Mouse (Mus musculus) monocyte, adult 5-6 weeks (primary cell): ENCODE results near the gene Hdac5. TPM values are rescaled to one million over a fixed set of nuclear protein-coding genes. Genes with fewer than 3 reads are reported as not detected.

Experiments
- ATAC-seq: fragments of 153-309, 156-312 bp; replicated peaks from 2 replicates; pipeline ENCODE4 v1.8.0; 2017; ENCODE audit warnings: mild to moderate bottlenecking; ENCODE audit not compliant: low TSS enrichment, insufficient number of reproducible peaks, severe bottlenecking, poor library complexity, low FRiP score
- total RNA-seq: library from RNA; stranded (forward); fragments of 200-1000, 200-491, 200-594 nt; gene quantifications from 3 replicates; pipeline ENCODE4 v1.2.3, GENCODE M21; 2017

The Hdac5 gene
- total RNA-seq, 1 experiment from 2014 or later: 46.5 TPM

DNA sequence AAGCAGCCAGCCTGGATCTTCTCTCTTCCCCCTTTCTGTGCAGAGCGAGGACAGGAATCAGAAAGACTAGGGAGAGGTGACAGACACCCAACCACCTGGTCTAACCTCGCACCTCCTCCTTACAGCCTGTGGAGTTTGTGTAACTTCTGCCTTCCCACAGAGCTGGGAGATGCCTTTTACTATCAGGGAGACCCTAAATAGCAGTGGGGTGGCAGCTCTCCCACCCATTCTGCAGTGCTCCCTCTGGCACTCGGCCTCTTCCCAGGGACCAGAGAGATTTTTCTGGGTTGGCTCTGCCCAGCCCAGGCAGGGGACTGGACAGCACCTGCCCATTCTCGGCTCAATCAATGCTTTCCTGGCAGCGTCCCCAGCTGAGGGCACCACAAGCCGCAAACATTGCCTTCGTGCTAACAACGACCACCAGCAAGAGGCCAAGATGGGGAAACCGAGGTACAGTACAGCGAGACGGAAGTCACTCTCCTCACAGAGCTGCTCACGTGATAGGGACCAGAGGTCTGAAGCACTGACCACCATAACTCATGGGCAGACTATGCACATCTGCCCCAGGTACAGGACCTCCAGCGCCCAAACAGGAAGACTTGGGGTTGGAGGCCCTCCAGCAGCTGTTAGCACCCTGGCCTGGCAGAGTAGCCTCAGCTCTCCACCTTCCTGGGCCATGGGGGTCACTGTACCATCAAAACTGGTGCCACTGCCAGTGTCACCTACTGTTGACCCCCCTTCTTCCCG, 10.5 kb downstream of the Hdac5 start:
- no peak for ATAC-seq

DNA sequence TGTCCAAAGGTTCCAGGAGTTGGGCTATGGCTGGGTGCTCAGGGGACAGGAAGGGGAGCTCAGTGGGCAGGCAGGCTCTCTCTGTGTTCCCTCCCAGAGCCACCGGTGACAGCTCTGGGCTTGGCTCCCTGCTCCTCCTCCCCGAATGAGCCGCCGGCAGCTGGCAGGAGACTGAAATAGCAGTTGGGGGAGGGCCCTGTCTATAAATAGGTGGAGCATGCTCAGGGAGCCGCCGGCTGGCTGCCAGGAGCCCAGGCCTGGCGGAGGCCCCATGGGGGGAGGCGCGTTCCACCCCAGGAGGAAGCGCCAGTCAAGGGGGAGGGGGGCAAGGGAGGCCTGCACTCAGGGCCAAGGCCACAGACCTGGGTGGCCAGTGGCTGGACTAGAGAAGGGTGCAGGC, 11.2 kb downstream of the Hdac5 start:
- peak; percentile 88 for ATAC-seq

DNA sequence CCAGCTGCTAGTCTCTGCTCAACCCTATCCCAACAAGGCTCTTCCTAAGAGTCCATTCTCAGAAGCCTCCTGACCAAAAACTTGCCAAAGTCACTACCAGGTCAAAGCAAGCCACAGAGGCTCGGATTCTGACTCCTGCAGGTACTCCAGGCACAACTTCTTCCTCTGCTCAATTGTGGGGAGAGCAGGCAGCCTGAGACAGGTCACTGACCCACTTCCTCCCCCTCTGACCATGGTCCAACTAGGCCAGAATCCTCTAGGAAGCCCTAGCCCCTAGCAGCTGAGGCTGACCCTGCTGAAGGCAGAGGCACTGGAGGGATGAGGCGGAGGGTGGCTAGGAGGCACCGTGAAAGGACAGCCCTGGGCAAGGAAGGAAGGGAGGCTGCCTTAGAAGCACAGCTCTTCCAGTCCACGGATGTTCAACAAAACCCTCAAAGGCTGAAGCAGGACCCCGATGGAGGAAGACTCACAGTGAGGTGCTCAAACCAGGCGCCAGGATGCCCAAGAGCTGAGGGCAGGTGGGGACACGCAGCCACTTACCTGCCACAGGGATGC, 12.0 kb downstream of the Hdac5 start:
- no peak for ATAC-seq

DNA sequence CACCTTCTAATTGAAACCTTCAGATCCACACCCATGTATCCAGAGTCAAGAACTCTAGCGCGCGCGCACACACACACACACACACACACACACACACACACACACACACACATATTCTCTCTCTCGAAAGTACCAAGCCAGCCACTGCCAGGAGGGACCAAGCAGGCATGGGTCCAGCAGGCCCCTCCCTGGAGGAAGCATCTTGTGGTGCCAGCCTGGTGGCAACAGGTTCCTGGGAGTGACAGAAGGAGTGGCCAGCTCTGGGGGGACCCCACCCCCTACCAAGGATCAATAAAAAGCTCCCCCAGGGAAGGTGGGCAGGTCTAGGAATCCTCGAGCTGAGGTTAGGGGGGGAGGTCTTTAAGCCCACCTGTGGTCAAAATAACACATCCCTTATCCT, 12.6 kb downstream of the Hdac5 start:
- ATAC-seq: no peak

DNA sequence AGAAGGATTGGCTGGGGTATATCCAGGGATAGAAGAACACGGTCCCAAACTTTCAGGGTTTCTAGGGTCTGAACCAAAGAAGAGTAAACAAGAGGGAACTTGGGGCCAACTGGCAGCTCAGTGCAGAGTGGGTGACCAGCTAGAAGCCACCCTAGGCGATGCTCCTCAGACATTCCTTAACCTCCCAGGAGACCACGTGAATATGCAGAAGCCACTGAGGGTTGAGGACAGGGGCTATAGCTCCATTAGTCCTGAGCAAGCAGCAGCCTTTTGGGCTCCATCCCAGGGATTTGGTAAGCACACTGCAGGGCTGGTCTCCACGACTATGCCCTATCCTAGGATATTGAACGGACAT, 13.1 kb downstream of the Hdac5 start:
- ATAC-seq: no peak

DNA sequence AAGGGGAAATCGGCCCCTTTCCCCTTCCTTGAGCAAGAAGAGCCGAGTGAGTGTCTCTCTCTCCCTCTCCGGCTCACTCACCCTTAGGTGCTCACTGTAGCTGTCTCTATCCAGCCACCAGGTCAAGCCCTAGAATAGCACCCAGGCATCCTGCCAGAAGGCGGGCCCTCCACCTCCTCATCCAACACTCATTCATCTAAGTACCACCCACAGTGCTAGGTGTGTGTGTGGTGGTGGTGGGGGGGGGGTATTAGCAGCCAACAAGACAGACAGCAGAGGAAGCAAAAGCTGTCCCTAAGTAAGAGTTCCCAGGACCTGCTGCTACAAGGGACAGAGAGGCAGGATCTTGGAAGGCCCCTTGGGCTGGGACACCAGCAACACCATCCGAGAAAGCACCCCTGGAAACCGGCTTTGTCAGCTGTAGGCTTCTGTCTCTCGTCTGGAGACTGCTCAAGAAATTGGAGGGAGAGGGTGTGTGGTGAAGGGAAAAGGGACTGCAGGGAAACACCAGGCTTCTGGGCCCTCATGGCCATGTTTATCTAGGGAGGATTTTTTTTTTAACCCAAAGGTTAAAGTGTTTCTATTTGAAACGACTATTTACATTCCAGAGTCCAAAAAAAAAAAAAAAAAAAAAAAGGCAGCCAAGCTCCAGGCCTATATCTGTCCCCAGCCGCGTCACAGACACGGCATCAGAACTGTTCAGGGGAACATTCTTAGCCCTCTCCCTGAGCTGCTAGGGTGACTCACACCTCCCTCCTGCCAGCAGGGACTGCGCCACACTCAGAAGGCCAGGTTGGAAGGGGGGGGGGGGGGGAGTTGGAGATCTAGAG, 13.7 kb downstream of the Hdac5 start:
- no peak for ATAC-seq

DNA sequence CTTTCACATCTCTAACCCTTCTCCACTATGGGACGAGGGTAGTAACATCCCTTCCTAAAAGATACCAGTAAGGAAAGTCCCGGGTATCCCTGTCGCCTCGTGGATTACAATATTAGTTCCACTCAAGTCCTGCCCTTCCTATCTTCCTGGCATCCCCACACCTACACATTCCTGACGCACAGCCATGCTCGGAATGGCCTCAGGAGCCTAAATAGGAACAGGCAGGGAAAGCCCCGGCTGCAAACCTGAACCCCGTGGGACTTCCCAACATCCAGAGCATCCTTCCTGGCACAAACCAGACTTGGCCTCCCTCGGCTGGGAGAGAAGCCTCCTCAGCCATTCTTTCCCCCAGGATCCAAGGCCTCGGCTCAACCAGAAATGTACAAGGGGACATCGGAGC, 14.5 kb downstream of the Hdac5 start:
- ATAC-seq: no peak

DNA sequence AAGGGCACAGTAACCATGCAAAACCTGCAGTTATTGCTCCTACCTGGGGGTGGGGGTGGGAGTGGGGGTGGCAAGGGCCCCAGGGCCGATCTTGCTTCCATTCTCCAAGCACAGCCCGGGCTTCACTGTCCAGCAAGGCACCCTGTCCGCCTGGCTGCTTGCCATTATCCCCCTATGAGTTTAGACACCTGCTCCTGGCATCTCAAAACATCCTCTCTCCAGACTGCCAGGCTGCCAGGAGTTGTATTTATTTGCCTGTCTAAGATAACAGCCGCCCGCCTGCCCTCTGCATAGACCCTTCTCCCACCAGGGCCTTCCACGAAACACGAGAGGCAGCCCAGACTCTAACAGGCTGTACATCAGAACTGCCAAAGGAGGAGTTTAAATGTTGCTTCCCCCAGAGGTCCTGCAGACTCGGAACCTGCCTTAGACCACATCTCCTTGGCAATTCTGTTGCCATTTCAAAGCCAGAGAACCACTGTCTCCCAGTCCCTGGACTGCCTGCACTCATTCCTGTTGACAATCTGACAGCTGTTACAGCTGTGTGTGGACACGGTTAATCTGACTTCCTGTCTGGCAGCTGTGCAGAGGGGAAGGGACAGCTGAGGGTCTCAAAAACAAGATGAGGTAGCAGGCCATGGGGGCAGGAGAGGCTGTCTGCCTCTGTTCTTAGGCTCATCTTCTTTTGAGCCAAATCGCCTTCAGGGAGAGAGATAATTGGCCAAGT, 15.4 kb downstream of the Hdac5 start:
- no peak for ATAC-seq

DNA sequence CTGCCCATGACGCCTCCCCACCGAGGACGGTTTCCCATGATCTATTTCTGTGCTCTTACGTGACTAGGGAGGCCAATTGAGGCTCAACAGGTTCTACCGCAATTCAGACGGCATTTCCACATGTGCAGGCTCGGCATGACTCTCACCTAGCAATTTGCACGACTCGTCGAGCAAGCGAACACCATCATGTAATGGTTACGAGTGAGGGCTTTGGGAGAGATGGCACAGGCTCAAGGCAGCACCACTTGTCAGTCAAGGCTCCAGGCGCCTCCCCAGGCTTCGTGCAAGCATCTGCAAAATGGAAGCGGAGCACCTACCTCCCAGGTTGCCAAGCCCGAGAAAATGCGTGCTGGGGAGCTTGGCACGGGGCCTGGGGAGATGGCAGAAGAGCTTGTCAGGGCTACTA, 18.0 kb downstream of the Hdac5 start:
- no peak for ATAC-seq

DNA sequence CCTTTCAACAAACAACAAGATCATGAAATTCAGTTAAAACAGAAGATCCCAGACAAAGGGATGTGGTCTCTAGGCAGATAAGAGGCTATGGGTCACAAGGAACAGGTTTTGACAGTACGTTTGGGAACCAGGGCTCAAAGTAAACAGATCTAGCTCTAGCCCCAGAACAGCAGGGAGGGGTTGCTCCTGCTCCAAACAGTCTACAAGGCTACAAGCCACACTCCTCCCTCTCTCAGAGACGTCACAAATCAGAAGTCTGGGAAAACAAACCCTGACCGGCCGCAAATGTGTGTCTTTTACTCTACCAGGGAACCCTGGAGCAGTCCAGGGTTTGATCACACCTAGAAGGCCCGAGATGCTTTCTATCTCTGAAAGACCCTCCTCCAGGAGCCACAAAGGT, 19.0 kb downstream of the Hdac5 start:
- ATAC-seq: no peak

DNA sequence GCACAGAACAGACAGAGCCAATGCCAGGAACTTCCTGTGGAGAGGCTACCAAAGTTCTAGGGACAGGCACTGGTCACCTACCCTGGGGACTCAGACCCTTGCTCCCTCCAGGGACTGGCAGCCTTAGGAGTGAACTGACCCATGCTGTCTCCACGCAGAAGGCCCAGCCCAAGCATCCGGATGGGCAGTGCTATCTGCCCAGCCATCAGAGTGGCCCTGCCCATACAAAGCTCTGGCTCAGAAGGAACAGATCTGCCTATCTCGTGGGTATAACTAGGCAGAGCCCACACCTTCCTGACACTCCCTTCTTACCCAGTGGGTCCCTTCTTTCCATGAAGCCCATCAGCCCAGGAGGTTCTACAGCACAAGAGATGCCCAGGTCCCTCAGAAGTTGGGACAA, 19.8 kb downstream of the Hdac5 start:
- ATAC-seq: no peak

DNA sequence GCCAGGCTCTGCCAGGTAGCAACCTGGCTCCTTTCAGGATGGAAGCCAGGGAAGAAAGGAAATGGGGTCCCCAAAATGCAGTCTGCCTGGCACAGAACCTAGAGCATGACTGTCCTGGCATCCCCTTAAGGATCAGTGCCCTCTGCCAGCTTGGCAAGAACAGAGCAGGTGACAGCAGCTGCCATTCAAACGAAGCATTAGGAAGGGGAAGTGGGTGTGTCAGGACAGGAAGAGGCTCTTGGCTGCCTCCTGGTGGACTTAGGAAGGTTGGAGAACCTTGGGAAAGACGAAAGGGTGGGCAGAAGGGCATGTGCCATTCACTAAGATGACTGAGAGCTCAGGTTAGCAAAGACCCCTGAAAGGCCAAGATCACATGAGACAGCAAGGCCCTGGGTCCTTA, 20.2 kb downstream of the Hdac5 start:
- peak; percentile 83 for ATAC-seq

DNA sequence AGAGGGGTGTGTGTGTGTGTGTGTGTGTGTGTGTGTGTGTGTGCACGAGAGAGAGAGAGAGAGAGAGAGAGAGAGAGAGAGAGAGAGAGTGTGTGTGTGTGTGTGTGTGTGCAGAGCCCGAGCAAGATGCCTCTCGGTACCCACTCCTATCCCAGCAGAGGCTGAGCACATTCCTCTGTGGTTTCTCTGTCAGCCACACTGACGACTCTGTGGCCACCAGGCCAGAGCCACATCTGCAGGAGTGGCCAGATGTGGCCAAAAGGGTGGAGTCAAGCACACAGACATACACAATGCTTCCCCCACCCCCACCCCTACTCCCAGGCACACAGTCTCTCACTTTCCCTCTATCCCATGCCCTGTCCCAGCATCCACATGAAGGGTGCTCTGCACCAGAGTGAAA, 21.1 kb downstream of the Hdac5 start:
- ATAC-seq: no peak

DNA sequence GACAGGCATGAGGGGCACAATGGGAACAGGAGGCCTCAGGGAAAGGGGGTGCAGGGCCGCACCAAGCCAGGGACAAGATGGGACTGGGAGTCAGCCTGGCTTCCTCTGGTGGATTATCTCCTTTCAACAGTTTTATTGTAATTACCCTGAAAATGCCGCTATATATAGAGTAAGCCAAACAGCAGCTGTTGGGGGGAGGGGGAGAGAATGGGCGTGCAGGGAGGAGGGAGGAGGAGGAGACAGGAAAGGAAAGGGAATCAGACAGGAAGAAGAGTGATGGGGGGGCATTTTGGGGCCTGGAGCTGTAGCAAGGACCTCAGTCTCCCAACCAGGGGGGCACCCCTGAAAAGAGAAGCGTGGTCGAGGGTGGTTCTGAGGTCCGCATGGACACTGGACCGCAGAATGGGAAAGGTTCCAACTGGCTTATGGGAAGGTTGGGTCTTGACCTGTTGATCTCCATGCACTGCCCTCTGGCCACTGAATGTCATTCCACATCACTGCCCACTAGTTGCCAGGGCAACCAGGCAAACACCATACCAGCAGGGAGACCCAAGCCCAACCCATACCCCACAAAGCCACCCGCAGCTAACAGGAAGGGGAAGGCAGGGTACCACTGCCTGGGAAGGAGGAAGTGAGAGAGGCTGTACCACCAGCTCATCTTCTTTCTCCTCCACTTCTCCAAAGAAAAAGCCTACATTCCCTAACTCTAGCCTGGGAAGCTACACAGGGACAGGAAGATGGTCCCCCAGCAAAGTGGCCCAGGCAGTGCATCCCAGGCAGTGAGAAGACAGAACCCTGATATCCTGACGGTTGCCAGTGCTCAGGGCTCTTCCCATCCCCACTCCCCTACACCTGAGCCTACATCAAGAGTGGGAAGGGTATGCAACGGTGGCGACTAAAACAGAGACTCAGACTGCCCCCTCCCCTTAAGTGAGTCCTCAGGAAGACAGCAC, 21.9 kb downstream of the Hdac5 start:
- ATAC-seq: no peak; the same call in 1 of the 2 replicates

DNA sequence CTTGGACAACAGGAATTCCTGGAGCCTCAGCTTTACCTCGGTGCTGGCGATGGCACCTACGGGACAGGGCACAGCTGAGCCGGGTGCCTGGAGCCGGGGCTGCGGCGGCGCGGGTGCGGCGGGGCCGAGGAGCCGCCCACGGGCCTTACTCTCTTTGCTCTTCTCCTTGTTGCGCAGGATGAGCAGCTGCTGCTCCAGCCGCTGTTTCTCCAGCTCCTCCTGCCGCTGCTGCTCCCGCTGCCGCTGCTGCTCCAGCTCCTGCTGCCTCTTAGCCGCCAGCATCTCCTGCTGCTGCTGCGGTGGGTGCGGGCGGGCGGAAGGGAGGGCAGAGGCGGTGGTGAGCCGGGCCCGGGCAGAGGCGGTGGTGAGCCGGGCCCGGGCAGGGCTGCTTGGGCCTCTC, 23.5 kb downstream of the Hdac5 start:
- ATAC-seq: no peak

DNA sequence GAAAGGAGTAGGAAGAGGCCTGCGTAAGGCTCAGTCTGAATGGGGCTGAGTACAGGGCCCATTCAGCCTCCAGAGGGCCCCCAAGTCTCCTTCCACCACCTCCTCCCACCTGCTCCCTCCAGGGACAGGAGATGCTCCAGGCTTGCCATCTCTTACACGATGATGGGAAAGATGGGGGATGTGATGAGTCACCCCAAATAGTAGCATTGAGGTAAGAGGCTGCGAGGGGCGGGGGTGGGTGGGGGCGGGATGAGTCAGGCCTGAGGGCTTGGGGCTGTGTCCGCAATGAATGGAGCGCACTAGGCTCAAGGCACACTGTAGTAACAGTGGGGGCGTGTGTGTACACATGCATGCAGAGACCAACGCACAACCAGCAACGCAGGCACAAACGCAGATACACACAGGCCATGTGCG, 28.6 kb downstream of the Hdac5 start:
- no peak for ATAC-seq

DNA sequence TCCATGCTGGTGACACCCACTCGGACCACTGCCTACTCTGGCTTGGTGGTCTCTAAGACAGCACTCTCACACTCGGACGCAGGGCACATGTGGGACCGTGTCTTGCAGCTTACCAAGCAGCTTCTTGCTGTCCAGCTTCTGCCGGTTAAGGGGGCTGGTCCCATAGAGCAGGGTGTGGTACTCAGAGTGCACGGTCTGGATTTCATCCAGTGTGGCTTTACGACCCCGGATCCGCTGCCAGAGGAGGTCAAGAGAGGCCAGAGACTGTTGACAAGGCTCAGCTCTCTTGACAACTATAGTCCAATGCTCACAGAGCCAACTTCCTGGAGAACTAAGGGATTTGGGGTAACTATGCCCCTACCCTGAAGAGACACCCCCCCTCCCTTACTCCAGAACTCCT, 30.1 kb downstream of the Hdac5 start:
- no peak for ATAC-seq

DNA sequence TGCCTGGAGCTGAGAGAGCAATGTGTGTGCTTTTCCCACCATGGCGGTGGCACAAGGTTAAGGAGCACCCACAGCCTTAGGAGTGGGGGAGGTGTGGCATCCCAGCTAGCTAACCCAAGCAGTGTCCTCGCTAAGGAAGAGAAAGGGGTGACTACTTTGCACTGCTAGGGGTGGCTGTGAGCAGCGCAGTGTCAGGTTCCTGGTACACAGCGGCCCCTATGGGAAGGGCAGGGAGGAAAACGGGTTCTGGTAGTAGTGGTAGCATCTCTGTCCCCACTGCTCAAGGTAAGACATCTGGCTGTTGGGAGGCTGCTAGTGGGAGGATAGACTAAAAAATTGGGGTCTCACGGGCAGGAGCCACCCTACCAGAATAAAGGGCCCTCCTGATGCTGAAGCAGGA, 31.7 kb downstream of the Hdac5 start:
- no peak for ATAC-seq
